Mouse (Mus musculus) kidney, postnatal 0 days (tissue): Measurements from ENCODE around the gene Gm8257. TPM values are rescaled to one million over a fixed set of nuclear protein-coding genes. Genes with fewer than 3 reads are reported as not detected.
"Not testable (repeated sequence)": the region's sequence is repeated elsewhere in the genome, so short reads cannot be mapped to it uniquely, and the experiment has no call there.

Experiments used
- ATAC-seq: fragments of 200-750 bp; cut with Nextera tagmentation; replicated peaks from 2 replicates; pipeline ENCODE4 v1.8.0; 2017; ENCODE audit warnings: low read depth, moderate number of reproducible peaks, moderate TSS enrichment, moderate library complexity; ENCODE audit not compliant: low FRiP score
- DNase-seq: peaks from one replicate; pipeline ENCODE4 v3.0.0-alpha.2; 2016; ENCODE audit warnings: low spot score
- H3K27ac ChIP-seq: fragments of 300-500 bp; sonication (generic); 2 replicates; pipeline ENCODE4 v1.5.1; 2014; ENCODE audit warnings: mild to moderate bottlenecking
- H3K27me3 ChIP-seq: fragments of 300-500 bp; sonication (generic); 2 replicates; pipeline ENCODE4 v1.6.1; 2014; ENCODE audit warnings: low read length, mixed read lengths; ENCODE audit not compliant: insufficient read depth
- H3K36me3 ChIP-seq: fragments of 300-500 bp; sonication (generic); 2 replicates; pipeline ENCODE4 v1.6.1; 2014; ENCODE audit warnings: low read length, mixed read lengths; ENCODE audit not compliant: insufficient read depth
- H3K4me1 ChIP-seq: fragments of 300-500 bp; sonication (generic); replicated peaks from 2 replicates; pipeline ENCODE4 v1.6.1; 2014; ENCODE audit warnings: antibody characterized with exemption, low read length, mixed read lengths; ENCODE audit not compliant: insufficient read depth
- H3K4me2 ChIP-seq: fragments of 300-500 bp; sonication (generic); 2 replicates; pipeline ENCODE4 v1.6.1; 2014; ENCODE audit warnings: mild to moderate bottlenecking, low read length, moderate library complexity, mixed read lengths
- H3K4me3 ChIP-seq: fragments of 300-500 bp; sonication (generic); replicated peaks from 2 replicates; pipeline ENCODE4 v1.5.1; 2014; ENCODE audit warnings: low read depth, low read length
- H3K9ac ChIP-seq: fragments of 300-500 bp; sonication (generic); 2 replicates; pipeline ENCODE4 v1.6.1; 2014; ENCODE audit warnings: low read depth, low read length
- H3K9me3 ChIP-seq: fragments of 300-500 bp; sonication (generic); replicated peaks from 2 replicates; pipeline ENCODE4 v1.6.1; 2016; ENCODE audit warnings: low read length, inconsistent platforms, mixed read lengths
- CTCF ChIP-seq: IDR thresholded peaks from 2 replicates; pipeline ENCODE4 v1.5.1; 2016; ENCODE audit warnings: antibody characterized with exemption, low read depth, mild to moderate bottlenecking, moderate library complexity
- WGBS: fragments of 180-500 bp; shearing (Covaris S2); extraction: QIAGEN DNeasy Blood & Tissue Kit; methylation state at CpG from one replicate; pipeline ENCODE4 v1.1.7; 2014; 5-methylcytosine and 5-hydroxymethylcytosine counted together
- polyA plus RNA-seq: library from polyadenylated mRNA; unstranded; fragments of >200 nt; fragmentation: Nextera tagmentation; extraction: Ambion mirVana; gene quantifications from 2 replicates; pipeline ENCODE4 v1.2.1, GENCODE M21; 2015

Gm8257 gene
- not detected in 2 replicates for polyA plus RNA-seq

DNA sequence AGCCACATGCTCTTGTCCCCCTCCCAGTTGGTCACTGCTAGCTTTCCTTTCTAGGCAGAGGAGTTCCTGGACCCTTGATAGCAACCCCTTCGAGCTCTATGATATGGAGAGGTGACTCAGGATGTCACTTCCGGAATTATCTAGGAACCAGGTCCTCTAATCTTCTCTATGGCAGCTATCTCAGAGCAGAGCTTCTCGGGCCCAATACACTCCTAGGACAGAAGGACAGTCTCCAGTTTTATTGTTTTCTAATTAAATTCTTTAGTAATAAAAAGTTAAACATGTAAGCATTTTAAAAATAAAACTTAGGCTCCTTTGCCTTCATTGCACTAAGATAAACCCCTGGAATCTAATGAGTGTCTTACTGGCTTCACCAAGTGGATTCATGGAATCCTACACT, at the start of gene Gm8257:
Gene Gm8257 (minus strand): TSS at position 101 of the 400 bp plus-strand sequence.
- H3K4me3 ChIP-seq, H3K27me3 ChIP-seq, H3K36me3 ChIP-seq, H3K4me1 ChIP-seq, H3K9ac ChIP-seq, DNase-seq, H3K9me3 ChIP-seq, H3K27ac ChIP-seq, ATAC-seq, H3K4me2 ChIP-seq: not testable (repeated sequence)
- WGBS: 75% methylated on average over 3 of the region's 3 CpGs

GRCm38 (mm10) chr14:44750240-44750639, 44.0 kb upstream of the Gm8257 start, which contains the start of gene Gm8267:
TSS of gene Gm8267 (minus strand) at chr14:44750340.
- H3K27ac ChIP-seq: no peak within 1 kb of the TSS
- ATAC-seq (no peak), DNase-seq (no peak)
- H3K4me1 ChIP-seq: no peaks in the 10 kb centered on the region
- no peak within 1 kb of the TSS for H3K4me3 ChIP-seq
- H3K36me3 ChIP-seq: no peaks in the 10 kb centered on the region
- no peak within 1 kb of the TSS for H3K4me2 ChIP-seq
- no peaks in the 10 kb centered on the region for H3K27me3 ChIP-seq
- no peak for TF ChIP-seq CTCF
- 84% methylated on average over 3 of the region's 3 CpGs for WGBS
- no peak within 1 kb of the TSS for H3K9ac ChIP-seq
- no peaks in the 10 kb centered on the region for H3K9me3 ChIP-seq

DNA sequence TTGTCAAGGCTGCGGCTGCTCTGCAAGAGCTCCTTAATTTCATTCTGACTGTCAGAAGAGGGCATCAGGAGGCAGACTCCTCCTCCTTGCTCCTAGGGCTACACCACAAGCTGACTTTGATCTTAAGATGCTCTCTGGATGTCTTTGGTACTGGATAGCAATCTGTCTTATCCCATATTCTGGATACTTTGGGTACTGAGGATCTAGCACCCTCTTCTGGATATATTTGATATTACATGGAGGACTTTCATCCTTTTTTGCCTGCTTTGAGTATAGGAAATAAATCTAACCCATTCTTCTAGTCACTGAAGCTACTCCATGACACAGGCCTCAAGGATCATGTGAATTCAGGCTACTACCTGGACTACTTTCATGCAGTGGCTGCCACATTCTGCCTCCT, 36.5 kb upstream of the Gm8257 start:
- not testable (repeated sequence) for H3K9ac ChIP-seq, H3K36me3 ChIP-seq, H3K27me3 ChIP-seq, H3K4me2 ChIP-seq, ATAC-seq, H3K27ac ChIP-seq, DNase-seq, H3K4me1 ChIP-seq, H3K9me3 ChIP-seq, H3K4me3 ChIP-seq
- TF ChIP-seq CTCF: peak; percentile 39
- 79% methylated on average over 1 of the region's 1 CpGs for WGBS

DNA sequence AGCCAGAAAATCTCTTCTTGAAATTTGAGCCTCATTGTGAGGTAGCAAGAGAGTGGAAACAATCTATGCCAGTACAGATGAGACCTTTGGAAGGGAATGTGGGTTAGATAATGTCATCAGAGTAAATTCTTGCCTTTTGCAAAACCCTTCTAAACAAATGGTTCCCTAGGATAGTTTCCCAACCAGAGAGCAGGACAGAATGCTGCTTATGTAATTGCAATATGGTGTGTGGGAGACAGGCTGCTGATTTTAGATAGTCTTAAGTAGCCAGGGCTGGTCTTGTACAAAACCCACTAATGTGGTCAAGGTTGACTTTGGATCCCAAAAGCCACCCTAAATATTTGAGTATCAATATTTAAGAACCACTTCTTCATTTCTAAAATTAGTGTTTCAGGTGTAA, 24.5 kb upstream of the Gm8257 start:
- H3K27me3 ChIP-seq, H3K36me3 ChIP-seq, H3K4me2 ChIP-seq, H3K9ac ChIP-seq, H3K9me3 ChIP-seq, H3K4me3 ChIP-seq, ATAC-seq, H3K27ac ChIP-seq, DNase-seq, H3K4me1 ChIP-seq: not testable (repeated sequence)

- H3K9ac ChIP-seq, H3K36me3 ChIP-seq, H3K4me1 ChIP-seq, ATAC-seq, H3K27ac ChIP-seq, H3K4me2 ChIP-seq, H3K4me3 ChIP-seq, H3K9me3 ChIP-seq, DNase-seq, H3K27me3 ChIP-seq: not testable (repeated sequence)
- 85% methylated on average over 4 of the region's 4 CpGs for WGBS
Measured at GRCm38 (mm10) chr14:44627737-44628136, 78.5 kb downstream of the Gm8257 start, which contains the start of gene Gm5624. TSS of gene Gm5624 (minus strand) at chr14:44627938.

Other genes starting within 250 kb of the Gm8257 start
- not detected in 2 replicates for gene BC061237, start 214.0 kb downstream of the Gm8257 start, polyA plus RNA-seq
- gene Gm17093, start 188.2 kb downstream of the Gm8257 start, polyA plus RNA-seq: not detected in 2 replicates
- gene Gm8247, start 123.3 kb downstream of the Gm8257 start, polyA plus RNA-seq: not detected in 2 replicates
- not detected in 2 replicates for gene Gm5624, start 78.5 kb downstream of the Gm8257 start, polyA plus RNA-seq
- gene Gm8267, start 43.9 kb upstream of the Gm8257 start, polyA plus RNA-seq: not detected in 2 replicates
- not detected in 2 replicates for gene Ptgdr, start 152.9 kb upstream of the Gm8257 start, polyA plus RNA-seq